Mouse (Mus musculus) kidney, postnatal 25 days (tissue): ENCODE results near the gene Brat1.
A peak's percentile ranks its signal among the peaks of the same experiment; 100 is the strongest.
"Not testable (repeated sequence)": the region's sequence is repeated elsewhere in the genome, so short reads cannot be mapped to it uniquely, and the experiment has no call there.

Experiments
- DNase-seq, 2 experiments: peaks; one replicate each; pipeline ENCODE4 v3.0.0; 2021; ENCODE audit warnings: mixed read lengths in 2 of 2

Brat1 gene

DNA sequence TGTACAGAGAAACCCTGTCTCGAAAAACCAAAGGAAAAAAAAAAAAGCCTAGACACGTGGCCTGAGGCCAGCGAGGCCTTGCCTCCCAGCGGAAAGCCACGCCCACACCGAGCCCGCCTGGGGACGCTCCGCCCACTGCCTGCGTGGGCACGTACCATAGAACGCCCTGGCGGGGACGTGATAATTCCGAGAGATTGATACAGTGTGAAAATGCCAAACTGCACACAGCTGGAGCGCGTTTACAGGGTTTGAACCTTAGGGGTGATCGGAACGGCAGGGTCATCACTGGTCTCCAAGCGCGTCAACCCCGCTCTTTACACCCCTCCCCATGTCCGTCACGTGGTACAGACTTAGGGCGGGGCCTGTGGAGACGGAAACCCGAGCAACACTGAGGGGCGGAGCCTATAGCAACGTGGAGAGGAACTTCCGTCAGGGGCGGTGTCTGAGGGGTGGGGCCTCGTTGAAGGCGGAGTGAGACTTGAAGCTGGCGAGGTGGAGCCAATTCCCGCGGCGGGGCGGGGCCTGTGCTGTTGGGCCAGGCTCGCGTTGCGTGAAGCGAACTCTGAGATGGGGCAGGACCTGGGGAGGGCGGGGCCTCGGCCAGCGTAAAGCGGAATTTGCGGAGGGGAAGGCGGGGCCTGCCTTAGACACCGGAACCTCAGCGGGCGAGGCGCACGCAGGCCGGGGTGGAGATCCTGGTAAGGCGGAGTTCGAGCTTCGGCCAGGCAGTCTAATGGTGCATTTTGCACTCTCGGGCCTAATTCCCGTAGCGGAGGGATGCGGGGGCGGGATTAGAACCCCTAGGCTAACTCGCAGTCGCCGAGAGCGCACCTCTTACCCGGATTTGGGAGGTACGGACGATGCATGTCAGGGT, at the start of gene Brat1:
Gene Brat1 (plus strand): TSS at position 634 of the 874 bp plus-strand sequence.
- peak; percentile 100 for DNase-seq

DNA sequence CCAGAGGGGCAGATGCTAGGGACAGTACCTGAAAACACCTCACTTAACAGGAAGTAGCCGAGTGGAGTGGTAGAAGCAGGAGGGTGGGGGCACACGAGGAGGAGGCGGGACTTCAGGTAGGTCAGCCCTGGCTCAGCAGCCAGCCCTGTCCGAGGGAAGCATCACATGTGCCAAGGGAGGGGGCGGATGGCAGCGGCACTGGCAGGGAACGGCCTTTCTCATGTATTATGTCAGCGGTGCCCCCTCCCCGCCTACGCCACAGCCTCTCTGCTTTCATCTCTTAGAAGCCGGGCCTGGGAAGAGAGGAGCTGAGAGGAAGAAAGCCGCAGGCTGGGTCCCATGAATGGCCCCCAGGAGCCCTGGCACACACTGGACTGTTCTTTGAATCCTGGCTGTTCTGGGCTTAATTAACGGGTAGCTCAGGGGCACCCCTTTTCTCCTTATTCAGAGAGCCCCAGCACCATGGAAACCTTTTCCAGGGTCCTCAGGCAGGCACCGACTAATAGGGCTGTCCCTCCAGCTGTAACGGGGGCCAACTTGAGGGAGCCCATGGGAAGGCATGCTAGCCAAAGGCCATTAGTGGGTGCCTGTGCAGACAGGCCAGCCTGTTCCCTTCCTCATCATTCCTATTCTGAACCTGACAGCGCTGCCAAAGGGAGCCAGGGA, 45.1 kb upstream of the Brat1 start:
- DNase-seq: peak in 1 of 2 experiments; percentile 39

DNA sequence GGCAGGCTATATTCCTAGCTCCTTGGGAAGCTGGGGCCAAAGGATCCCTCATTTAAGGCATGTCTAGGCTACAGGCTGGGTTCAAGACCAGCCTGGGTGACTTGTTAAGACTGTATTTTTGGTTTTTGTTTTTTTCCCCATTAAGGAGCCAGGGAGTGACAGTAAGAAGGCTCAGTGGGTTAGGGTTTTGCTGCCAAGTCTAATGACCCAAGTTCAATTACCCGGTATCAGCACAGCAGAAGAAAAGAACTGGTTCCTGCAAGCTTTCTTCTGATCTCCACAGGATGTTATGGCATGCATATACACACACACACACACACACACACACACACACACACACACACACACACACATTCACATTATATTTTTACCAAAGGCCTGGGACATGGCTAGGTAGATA, 44.4 kb upstream of the Brat1 start:
- DNase-seq: no peak

DNA sequence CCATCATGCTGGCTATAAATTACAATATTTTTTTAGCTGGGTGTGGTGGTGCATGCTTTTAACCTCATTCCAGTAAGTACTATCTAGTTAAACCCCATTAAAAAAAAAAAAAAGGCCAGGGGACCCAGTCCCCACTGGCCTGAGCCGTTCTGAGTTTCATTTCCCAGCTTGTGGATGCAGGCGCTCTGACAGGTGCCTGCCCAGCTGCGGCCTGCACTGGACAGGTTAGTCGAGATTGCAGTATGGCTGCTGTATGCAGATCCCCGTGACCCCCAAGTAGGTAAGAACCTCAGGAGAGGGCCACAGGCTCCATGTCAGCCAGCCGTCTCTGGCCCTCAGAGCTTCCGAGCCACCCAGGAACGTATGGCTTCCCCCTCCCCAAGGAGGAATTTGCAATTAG, 43.4 kb upstream of the Brat1 start:
- DNase-seq: no peak

DNA sequence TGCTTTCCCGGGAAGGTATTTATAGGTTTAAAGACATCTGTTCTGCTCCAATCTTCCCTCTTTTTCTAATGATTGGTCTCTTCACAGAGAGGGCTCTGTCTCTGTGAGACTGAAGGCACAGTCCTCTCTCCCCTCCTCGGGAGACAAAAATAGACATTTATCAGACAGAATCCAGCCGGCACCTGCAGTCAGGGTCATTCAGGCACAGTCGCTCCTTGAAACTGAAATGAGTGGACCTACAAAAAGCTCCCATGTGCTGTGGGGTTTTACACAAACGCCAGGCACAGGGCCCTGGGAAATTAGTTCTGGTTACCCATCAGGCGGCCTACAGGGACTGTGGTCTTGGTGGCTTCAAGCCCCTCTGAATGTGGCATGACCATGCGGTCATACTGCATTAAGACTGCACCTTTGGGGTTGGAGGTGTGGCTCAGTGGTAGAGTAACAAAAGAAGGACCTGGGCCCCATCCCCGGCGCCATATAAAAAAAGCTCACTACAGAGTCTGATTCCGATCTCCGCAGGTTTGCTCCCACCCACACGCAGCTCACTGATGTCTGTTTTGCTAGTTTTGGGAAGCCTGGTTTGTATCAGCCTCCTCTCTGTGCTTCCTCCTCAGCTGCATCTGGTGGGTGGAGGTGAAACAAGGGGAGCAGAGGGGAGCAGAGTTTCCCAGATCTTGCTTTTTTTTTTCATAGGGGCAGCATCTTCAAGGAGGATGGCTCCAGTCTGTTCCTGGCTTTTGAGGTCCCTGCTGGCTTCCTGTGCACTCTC, 42.8 kb upstream of the Brat1 start:
- no peak for DNase-seq

DNA sequence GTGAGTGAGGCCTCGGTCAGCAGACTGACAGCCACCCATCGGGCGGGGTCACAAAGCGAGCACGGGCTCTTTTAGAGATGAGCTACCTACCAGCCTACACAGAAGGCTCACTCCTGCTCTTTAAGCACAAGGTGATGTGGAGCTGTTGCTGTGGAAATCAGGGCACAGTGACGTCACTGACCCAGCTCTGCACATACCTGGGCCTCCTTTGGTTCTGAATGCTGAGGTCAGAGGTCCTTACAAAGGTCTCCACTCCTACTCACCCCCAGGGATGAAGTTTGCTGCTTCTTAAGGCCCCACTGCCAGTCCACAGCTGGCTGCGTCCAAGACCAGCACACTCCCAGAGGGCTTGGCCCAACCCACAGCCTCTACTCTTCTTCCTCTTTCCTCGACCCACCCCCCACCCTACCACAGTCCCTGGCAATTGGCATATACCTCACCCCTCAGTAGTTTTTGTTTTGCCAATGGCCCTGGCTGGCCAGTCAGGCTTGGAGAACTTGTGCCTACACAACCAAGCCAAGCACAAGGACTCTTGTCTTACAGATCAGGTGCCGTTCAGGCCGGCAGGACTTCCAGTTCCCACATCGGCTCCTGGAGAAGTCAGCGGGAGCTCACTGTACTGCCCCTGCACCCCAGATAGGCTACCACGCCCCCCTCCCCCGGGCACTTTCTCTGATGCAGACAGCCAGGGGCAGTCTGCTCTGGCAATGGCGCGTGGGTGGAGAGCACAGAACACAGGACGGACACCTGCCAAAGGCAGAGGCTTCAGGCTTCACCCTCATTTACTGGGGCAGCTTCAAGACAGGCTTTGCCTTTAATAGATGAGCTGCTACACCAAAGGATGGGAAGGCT, 41.8 kb upstream of the Brat1 start:
- DNase-seq: no peak

DNA sequence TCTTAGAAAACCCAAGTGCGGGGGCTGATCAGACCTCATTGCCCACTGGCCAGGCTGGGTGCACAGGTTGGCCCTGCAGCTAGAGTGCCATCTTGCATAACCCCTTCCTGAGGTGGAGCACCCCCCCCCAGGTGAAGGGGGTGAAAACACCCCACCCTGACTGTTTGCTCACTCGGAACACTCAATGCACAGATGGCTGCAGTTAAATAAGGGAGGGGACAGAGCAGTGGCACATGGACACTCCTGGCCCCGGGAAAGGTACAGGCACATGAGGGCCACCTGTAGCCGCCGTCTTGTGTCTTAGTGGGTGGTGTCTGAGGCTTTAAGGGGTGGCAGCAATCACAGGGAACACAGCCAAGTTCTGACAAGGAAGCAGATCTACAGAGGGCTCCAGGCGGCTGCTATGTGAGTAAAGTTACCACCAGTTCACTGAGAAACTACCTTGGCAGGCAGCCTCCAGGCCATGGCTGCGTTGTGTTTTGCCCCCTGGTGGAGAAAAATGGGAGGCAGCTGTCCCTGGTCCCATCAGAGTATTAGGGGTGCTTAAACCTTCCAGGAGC, 41.1 kb upstream of the Brat1 start:
- peak; percentile 74 to 79 for DNase-seq

DNA sequence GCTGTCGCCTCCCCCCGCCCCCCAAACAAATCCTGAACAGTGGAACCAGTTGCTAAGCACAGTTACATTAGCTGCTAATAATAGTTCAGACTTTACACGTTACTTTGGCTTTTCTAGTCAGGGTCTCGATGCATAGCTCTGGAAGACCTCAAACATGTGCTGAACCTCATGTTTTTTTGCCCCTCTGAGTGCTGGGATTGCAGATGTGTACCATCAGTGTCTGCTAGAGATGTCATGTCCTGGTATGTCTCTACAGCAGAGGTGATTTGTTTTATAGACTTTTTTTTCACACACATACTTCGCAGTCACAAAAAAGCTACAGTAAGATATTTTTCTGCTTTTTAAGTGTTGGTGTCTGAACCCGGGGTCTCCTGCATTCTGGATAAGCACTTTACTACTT, 32.7 kb upstream of the Brat1 start:
- no peak for DNase-seq

DNA sequence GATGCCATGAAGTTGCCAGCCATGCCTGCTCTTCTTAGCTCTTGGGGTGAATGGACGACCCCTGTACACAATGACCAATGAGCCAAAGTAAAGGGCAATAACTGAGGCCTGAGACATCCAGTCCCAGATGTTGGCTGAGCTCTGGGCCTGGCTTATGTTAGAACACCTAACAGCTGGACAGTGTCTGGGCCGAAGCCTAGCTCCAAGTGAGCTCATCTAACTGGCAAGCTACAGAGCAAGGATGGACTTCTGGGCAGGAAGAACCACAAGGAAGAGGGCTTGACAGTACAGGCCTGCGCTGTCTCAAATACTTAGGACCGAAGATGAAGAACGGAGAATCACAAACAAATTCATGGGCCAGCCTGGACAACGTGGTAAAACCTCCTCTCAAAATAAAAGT, 32.2 kb upstream of the Brat1 start:
- DNase-seq: not testable (repeated sequence)

DNA sequence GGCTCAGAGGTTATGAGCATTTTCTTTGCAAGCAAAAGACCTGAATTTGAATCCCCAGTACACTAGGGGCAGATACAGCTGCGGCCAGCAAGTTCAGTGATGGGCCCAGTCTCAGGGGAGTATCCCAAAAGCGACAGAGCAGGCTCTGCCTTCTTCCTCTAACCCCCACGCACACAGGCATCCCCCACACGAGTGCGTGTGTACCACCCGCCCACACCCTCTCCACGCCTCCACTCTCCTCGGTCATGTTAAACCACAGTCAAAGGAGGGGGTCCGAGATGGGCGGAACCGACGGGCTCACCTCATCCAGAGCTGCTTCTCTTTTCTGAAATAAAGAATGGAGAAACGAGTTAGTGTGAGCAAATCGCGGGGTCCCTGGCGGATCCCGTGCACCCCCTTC, 30.8 kb upstream of the Brat1 start:
- DNase-seq: no peak

DNA sequence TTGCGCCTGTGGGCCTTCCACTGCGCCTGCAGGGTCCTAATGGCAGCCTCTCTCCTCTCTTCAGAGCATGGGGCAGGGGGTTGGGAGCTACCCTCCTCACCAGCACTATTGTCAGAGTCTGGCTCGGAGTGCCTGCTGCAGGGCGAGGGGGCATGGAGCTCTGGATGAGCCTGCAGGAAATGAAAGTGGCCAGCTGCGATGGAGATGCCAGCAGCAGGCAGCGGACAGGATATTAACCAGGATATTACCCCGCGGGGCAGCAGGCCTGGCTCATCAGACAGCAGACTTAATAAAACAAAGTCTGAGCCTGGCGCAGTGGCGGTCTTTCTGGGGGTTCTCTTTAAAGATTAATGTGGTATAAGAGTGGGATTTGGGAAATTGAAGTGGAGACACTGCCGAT, 29.7 kb upstream of the Brat1 start:
- no peak for DNase-seq

DNA sequence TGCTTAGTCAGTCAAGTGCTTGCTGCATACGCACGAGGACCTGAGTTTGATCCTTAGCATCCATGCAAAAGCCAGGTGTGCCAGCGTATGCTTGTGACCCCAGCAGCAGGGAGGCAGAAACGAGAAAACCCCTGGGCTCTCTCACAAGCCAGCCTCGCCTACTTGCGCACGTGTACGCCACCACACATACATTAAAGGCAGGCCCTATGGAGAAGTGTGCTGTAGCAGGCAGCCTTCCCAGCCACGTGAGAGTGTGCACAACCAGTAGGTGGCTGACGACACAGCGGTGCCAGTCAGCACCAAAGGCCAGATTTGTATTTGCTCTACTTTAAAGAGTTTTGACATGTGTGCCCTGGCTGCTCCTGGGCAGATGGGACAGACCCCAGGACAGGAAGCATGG, 29.2 kb upstream of the Brat1 start:
- no peak for DNase-seq

DNA sequence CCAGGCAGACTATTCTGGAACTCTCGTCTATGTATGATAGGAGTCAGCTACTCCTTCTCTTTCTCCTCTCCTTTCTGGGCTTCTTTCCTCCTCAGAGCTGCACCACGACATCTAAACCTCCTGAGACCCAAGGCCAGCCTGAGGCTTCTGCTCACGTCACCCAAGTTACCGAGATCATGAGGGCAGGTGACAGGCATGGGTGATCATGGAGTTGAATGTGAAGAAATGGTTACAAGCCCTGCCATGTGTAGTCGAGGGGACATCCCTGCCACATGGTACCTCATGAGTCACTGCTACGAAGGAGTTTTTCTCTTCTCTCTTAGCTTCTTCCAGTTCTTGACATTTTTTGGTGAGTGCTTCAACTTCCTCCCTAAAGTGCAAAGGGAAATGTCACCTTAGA, 27.7 kb upstream of the Brat1 start:
- no peak for DNase-seq

DNA sequence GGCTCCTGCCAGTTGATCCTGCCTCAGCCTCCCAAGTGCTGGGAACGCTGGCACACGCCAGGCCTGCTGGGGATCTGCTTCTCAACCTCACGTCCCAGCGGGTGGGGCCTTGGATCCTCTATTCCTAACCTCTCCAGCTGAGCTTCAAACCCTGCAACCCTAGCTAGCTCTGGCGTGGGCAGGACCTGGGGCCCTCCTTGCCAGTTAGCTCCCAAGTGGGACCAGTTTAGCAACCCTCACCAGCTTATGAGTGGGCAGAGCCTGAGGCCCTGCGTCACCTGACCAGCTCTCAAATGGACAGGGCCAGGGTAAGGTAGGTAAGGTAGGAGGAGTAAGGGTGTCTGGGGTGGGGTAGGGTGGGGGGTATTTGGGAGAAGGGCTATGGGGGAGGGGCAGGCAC, 24.8 kb upstream of the Brat1 start:
- no peak for DNase-seq

DNA sequence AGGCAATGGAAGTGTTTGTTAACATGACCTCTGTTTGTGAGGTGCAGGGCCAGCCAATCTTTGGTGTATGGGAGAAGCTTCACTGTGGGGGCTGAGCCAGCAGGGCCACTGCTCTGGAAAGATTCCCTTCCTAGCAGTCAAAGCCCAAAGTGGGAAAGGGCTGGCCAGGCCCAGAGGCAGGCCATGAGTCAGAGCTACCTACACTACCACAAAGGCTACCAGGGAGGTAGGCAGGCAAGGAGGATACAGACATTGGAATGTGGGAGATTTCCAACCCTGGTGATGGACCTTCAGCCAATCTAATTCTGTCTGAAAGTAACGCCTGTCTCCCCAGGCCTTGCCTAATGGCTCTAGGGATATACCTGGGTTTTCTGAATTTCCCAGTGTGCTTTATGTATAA, 23.9 kb upstream of the Brat1 start:
- no peak for DNase-seq

DNA sequence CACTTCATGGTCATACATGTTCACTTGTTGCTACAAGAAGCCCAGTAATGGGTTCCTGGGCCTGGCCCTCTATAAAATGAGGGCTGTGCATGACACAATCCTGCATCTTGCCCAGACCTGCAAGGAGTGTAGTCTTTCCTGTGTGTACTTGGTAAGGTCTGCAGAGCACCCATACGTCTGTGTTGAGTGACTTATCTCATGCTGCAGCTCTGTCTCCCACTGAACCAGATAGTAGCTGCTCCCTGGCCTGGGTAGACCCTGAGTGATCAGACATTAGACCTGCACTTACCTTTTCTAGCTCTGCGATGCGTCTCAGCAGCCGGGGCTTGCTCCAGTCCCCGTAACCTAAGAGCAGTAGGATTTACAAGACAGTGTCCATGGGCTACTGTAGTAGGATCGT, 22.7 kb upstream of the Brat1 start:
- DNase-seq: no peak

DNA sequence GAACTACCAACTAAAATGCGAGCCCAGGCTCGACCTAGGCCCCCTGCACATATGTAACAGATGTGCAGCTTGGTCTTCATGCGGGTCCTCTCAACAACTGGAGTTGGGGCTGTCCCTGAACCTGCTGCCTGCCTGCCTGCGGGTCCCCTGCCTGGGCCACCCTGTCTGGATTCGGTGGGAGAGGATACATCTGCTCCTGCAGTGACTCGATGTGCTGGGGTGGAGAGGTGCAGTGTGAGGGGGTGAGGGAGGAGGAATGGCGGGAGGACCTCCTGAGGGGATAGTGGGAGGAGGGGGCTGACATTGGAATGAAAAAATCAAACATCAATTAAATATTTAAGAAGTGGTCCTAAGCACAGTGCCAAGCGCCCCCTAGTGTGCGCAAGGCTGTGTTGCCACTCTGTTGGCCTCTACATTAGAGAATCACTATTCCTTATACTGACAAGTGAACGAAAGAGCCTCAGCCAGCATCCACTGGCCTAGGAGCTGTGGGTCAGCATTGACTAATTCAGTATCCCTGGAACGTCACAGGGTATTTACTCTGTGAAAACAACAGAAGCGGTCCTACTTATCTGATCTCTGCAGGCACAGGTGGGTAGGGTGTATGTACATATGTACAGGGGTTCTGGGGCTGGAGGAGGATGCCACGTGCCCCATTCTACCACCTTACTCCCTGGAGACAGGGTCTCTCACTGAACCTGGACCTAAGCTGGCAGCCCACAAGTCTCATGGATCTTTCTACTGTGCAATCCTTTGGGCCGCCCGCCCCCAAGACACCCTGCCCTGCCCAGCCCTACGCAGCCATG, 20.3 kb upstream of the Brat1 start:
- peak in 1 of 2 experiments; percentile 63 for DNase-seq

DNA sequence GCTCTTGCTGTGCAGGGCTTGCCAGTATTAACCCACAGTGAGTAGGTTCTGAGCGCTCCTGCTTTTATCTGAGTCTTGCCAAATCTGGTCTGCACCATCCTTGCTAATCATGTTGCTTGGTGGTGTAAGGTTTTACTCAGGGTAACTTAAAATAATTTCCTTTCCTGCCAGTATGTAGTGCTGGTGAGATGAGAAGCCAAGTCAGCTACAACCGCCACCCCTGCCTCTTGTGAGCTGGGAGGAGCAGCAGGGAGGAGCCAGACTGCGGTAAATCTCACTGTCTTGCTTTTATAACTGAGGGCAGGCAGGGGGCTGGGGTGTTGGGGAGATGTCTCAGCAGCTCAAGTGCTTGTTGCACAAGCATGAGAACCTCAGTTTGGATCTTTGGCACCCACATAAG, 16.4 kb upstream of the Brat1 start:
- DNase-seq: no peak

DNA sequence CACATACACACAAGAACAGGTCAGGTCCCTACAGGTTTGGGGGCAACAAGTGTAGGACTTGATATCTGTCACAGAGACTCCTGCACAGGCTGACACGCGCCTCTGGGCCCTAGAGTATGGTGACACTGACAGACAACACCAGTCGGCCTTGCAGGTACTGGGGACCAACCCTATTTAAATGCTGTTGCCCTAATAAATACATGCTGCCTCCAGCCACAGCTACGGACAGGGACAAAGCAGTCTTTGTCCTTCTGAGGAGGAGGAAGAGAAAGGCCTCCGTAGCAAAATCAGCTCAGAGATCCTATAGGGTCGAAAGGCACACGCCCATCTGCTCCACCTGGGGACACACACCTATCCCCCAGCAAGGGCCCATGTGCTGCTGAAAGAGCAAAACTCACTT, 8.8 kb upstream of the Brat1 start:
- DNase-seq: no peak

DNA sequence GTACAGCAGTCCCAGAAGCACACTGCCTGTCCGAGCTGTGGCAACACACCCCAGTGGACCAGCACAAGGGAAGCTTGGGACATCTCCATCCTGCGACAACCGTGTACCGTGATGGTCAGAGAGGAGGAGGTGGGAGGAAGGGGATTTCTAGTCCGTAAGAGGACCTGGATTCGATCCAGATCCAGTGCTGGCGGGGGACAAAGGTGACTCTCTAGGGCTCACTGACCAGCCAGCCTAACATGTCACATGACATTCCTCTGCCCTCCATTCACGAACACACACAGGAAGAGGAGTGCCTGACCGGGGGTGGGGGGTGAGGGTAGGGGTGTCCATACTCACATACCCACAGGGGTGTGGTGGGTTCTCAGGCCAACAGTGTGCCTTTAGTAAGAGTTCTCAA, 5.0 kb upstream of the Brat1 start:
- DNase-seq: peak; percentile 66 to 80

DNA sequence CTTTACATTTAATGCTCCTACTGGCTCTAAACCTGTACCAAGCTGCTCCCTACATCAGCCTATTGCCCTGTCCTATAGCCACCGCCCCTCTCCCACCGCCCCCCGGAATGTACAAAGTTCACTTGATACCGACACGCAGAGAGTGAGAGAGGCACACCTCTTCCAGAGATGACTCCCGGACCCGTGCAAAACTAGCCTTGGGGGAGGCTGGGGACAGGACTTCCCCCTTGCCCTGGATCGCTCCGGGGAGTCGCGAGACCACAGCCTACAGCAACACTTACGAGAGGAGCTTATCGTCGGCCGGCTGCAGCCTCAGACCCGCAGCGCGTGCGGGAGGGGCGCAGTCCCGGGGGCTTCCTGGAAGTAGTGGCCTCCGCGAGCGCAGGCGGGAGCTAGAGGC, 3.1 kb upstream of the Brat1 start:
- DNase-seq: no peak
